Mouse (Mus musculus): ENCODE data around the gene Ehmt2. TPM values are rescaled to one million over a fixed set of nuclear protein-coding genes. Genes with fewer than 3 reads are reported as not detected.

Ehmt2 gene
- total RNA-seq (2021): 10 to 100 TPM; 40.9 to 53.7 TPM
- long read RNA-seq, experiment 1, full-length matches to known transcripts: 28 of 54 reads
- long read RNA-seq, experiment 1, partial matches to known transcripts: 10 of 54 reads
- long read RNA-seq, experiment 1, other reads (novel, unspliced or antisense): 16 of 54 reads
- long read RNA-seq, experiment 2, transcript Ehmt2-204 (28 exons, 3,882 nt): major isoform, 11 of 41 reads
- long read RNA-seq, experiment 2, partial matches to known transcripts: 16 of 41 reads
- long read RNA-seq, experiment 2, other reads (novel, unspliced or antisense): 10 of 41 reads

GRCm38 (mm10) chr17:34898160-34898586, at the start of gene Ehmt2, which contains the start of gene C2:
Ehmt2 (plus strand) TSS chr17:34898469.
C2 (minus strand) TSS chr17:34898265.
- DNase-seq: peak; percentile 80

GRCm38 (mm10) chr17:34849722-34850516, 48.4 kb upstream of the Ehmt2 start, which contains the start of the genes Skiv2l and Nelfe:
Skiv2l (minus strand) TSS chr17:34850210.
Nelfe (plus strand) TSS chr17:34850391.
- DNase-seq: peak; percentile 98

- no peak for DNase-seq
These were observed 47.6 kb upstream of the Ehmt2 start for GRCm38 (mm10) chr17:34850517-34851125.

- DNase-seq: no peak
These were observed 44.8 kb upstream of the Ehmt2 start for GRCm38 (mm10) chr17:34853511-34853910.

- DNase-seq: no peak
These were observed 43.5 kb upstream of the Ehmt2 start for GRCm38 (mm10) chr17:34854761-34855160.

GRCm38 (mm10) chr17:34855825-34856224, 42.4 kb upstream of the Ehmt2 start:
- peak; percentile 67 for DNase-seq

- no peak for DNase-seq
These were observed 39.6 kb upstream of the Ehmt2 start for GRCm38 (mm10) chr17:34858670-34859069.

- DNase-seq: no peak
These were observed 37.8 kb upstream of the Ehmt2 start for GRCm38 (mm10) chr17:34860514-34860913.

GRCm38 (mm10) chr17:34861704-34862415, 36.4 kb upstream of the Ehmt2 start:
- no peak for DNase-seq

GRCm38 (mm10) chr17:34862416-34863081, 35.7 kb upstream of the Ehmt2 start, which contains the start of gene Cfb:
Cfb (minus strand) TSS chr17:34862518.
- no peak for DNase-seq

- no peak for DNase-seq
These were observed 32.3 kb upstream of the Ehmt2 start for GRCm38 (mm10) chr17:34865981-34866380.

GRCm38 (mm10) chr17:34874321-34874720, 23.9 kb upstream of the Ehmt2 start:
- DNase-seq: no peak

- DNase-seq: no peak
These were observed 18.9 kb upstream of the Ehmt2 start, which contains the start of gene Zbtb12 for GRCm38 (mm10) chr17:34879336-34879879. Zbtb12 (plus strand) TSS chr17:34879483.

GRCm38 (mm10) chr17:34881166-34881565, 17.1 kb upstream of the Ehmt2 start:
- DNase-seq: no peak

GRCm38 (mm10) chr17:34881683-34882310, 16.5 kb upstream of the Ehmt2 start, which contains the start of gene Gm20547:
Gm20547 (minus strand) TSS chr17:34882042.
- DNase-seq: no peak

- no peak for DNase-seq
These were observed 14.9 kb upstream of the Ehmt2 start for GRCm38 (mm10) chr17:34883332-34883731.

GRCm38 (mm10) chr17:34884704-34885103, 13.6 kb upstream of the Ehmt2 start:
- no peak for DNase-seq

GRCm38 (mm10) chr17:34885615-34886014, 12.7 kb upstream of the Ehmt2 start:
- DNase-seq: no peak

- DNase-seq: no peak
These were observed 10.3 kb upstream of the Ehmt2 start for GRCm38 (mm10) chr17:34887942-34888341.

GRCm38 (mm10) chr17:34890074-34890743, 8.1 kb upstream of the Ehmt2 start:
- DNase-seq: no peak
